Mouse (Mus musculus): Measurements from ENCODE around the gene Gmfg. TPM values are rescaled to one million over a fixed set of nuclear protein-coding genes. Genes with fewer than 3 reads are reported as not detected.
A peak's percentile ranks its signal among the peaks of the same experiment; 100 is the strongest.

Gmfg gene
- polyA plus RNA-seq (2016; fragmentation: Nextera tagmentation; extraction: Ambion mirVana) = 6.8 and 7.7 TPM in 2 replicates

- Histone ChIP-seq H3K4me1 (peaks cover 36% of the 10 kb centered on the region), H3K4me3 (peak within 1 kb of the TSS; percentile 96), H3K27ac (peak within 1 kb of the TSS; percentile 88), H3K9me3 (replicated peaks) (no peaks in the 10 kb centered on the region), H3K27me3 (ENCODE audit: low read depth, poor library complexity, severe bottlenecking) (no peaks in the 10 kb centered on the region), H3K36me3 (peaks cover 23% of the 10 kb centered on the region)
- WGBS = 5% methylated on average over 16 of the region's 16 CpGs
- peak; percentile 77 for DNase-seq (ENCODE audit: low spot score)
These were observed at the start of gene Gmfg for GRCm38 (mm10) chr7:28436932-28437570. Gene Gmfg (plus strand): TSS chr7:28437447.

- Histone ChIP-seq H3K36me3 (peaks cover 65% of the 10 kb centered on the region), H3K4me3 (no peak overlapping the region)
These were observed 46.9 kb upstream of the Gmfg start for GRCm38 (mm10) chr7:28390331-28390730.

GRCm38 (mm10) chr7:28392429-28393271 is 44.6 kb upstream of the Gmfg start, which contains the start of the genes Med29 and Paf1:
Gene Med29 (minus strand): TSS chr7:28392708.
Gene Paf1 (plus strand): TSS chr7:28392951.
- Histone ChIP-seq H3K4me3 (peak within 1 kb of the TSS; percentile 97), H3K36me3 (peaks cover 65% of the 10 kb centered on the region)

More at GRCm38 (mm10) chr7:28390331-28390730, 46.9 kb upstream of the Gmfg start:
- H3K9me3 ChIP-seq (replicated peaks) = no peaks in the 10 kb centered on the region
- H3K27me3 ChIP-seq (ENCODE audit: low read depth, poor library complexity, severe bottlenecking) = no peaks in the 10 kb centered on the region
- H3K27ac ChIP-seq = no peak overlapping the region
- WGBS = 98% methylated on average over 3 of the region's 3 CpGs
- H3K4me1 ChIP-seq = peaks cover 27% of the 10 kb centered on the region
- no peak for DNase-seq (ENCODE audit: low spot score)

GRCm38 (mm10) chr7:28393272-28393951 is 43.8 kb upstream of the Gmfg start:
- H3K27ac ChIP-seq = peak overlapping the region; percentile 86
- H3K9me3 ChIP-seq (replicated peaks) = no peaks in the 10 kb centered on the region
- peaks cover 17% of the 10 kb centered on the region for H3K4me1 ChIP-seq
- peak overlapping the region; percentile 97 for H3K4me3 ChIP-seq
- H3K36me3 ChIP-seq = peaks cover 65% of the 10 kb centered on the region
- DNase-seq (ENCODE audit: low spot score) = no peak
- H3K27me3 ChIP-seq (ENCODE audit: low read depth, poor library complexity, severe bottlenecking) = no peaks in the 10 kb centered on the region
- WGBS = 5% methylated on average over 22 of the region's 22 CpGs

More at GRCm38 (mm10) chr7:28392429-28393271, 44.6 kb upstream of the Gmfg start, which contains the start of the genes Med29 and Paf1:
- peak; percentile 90 for DNase-seq (ENCODE audit: low spot score)
- Histone ChIP-seq H3K4me1 (peaks cover 17% of the 10 kb centered on the region), H3K27me3 (ENCODE audit: low read depth, poor library complexity, severe bottlenecking) (no peaks in the 10 kb centered on the region), H3K27ac (peak within 1 kb of the TSS; percentile 87), H3K9me3 (replicated peaks) (no peaks in the 10 kb centered on the region)
- under 1% methylated on average over 58 of the region's 58 CpGs for WGBS

GRCm38 (mm10) chr7:28395425-28395824 is 41.8 kb upstream of the Gmfg start:
- Histone ChIP-seq H3K4me3 (no peak overlapping the region), H3K27ac (no peak overlapping the region), H3K4me1 (peaks cover 17% of the 10 kb centered on the region), H3K36me3 (peaks cover 65% of the 10 kb centered on the region), H3K27me3 (ENCODE audit: low read depth, poor library complexity, severe bottlenecking) (no peaks in the 10 kb centered on the region), H3K9me3 (replicated peaks) (no peaks in the 10 kb centered on the region)
- WGBS = 94% methylated on average over 4 of the region's 4 CpGs
- no peak for DNase-seq (ENCODE audit: low spot score)

- Histone ChIP-seq H3K4me3 (no peak overlapping the region), H3K4me1 (peaks cover 10% of the 10 kb centered on the region), H3K36me3 (peaks cover 86% of the 10 kb centered on the region), H3K9me3 (replicated peaks) (no peaks in the 10 kb centered on the region), H3K27me3 (ENCODE audit: low read depth, poor library complexity, severe bottlenecking) (no peaks in the 10 kb centered on the region), H3K27ac (no peak overlapping the region)
- WGBS = 72% methylated on average over 3 of the region's 3 CpGs
- no peak for DNase-seq (ENCODE audit: low spot score)
These were observed 39.2 kb upstream of the Gmfg start for GRCm38 (mm10) chr7:28398000-28398399.

- no peaks in the 10 kb centered on the region for H3K9me3 ChIP-seq (replicated peaks)
These were observed 38.4 kb upstream of the Gmfg start for GRCm38 (mm10) chr7:28398696-28399340.

GRCm38 (mm10) chr7:28401030-28401429 is 36.2 kb upstream of the Gmfg start:
- Histone ChIP-seq H3K4me1 (no peaks in the 10 kb centered on the region), H3K27ac (no peak overlapping the region), H3K27me3 (ENCODE audit: low read depth, poor library complexity, severe bottlenecking) (no peaks in the 10 kb centered on the region), H3K4me3 (no peak overlapping the region), H3K36me3 (peaks cover 98% of the 10 kb centered on the region), H3K9me3 (replicated peaks) (no peaks in the 10 kb centered on the region)
- 87% methylated on average over 1 of the region's 1 CpGs for WGBS
- no peak for DNase-seq (ENCODE audit: low spot score)

More at GRCm38 (mm10) chr7:28398696-28399340, 38.4 kb upstream of the Gmfg start:
- H3K27me3 ChIP-seq (ENCODE audit: low read depth, poor library complexity, severe bottlenecking) = no peaks in the 10 kb centered on the region
- H3K36me3 ChIP-seq = peaks cover 94% of the 10 kb centered on the region
- H3K4me1 ChIP-seq = peaks cover 2% of the 10 kb centered on the region
- H3K4me3 ChIP-seq = no peak overlapping the region
- no peak for DNase-seq (ENCODE audit: low spot score)
- WGBS = 90% methylated on average over 10 of the region's 10 CpGs
- no peak overlapping the region for H3K27ac ChIP-seq

- Histone ChIP-seq H3K27ac (no peak overlapping the region), H3K27me3 (ENCODE audit: low read depth, poor library complexity, severe bottlenecking) (no peaks in the 10 kb centered on the region), H3K9me3 (replicated peaks) (no peaks in the 10 kb centered on the region), H3K4me3 (no peak overlapping the region), H3K36me3 (peaks cover 98% of the 10 kb centered on the region), H3K4me1 (no peaks in the 10 kb centered on the region)
- WGBS = 81% methylated on average over 3 of the region's 3 CpGs
- DNase-seq (ENCODE audit: low spot score) = no peak
These were observed 35.3 kb upstream of the Gmfg start for GRCm38 (mm10) chr7:28401942-28402341.

GRCm38 (mm10) chr7:28410841-28411475 is 26.3 kb upstream of the Gmfg start:
- Histone ChIP-seq H3K27me3 (ENCODE audit: low read depth, poor library complexity, severe bottlenecking) (no peaks in the 10 kb centered on the region), H3K27ac (no peak overlapping the region), H3K9me3 (replicated peaks) (no peaks in the 10 kb centered on the region), H3K36me3 (peaks cover 97% of the 10 kb centered on the region), H3K4me3 (no peak overlapping the region), H3K4me1 (no peaks in the 10 kb centered on the region)
- DNase-seq (ENCODE audit: low spot score) = no peak
- 92% methylated on average over 3 of the region's 3 CpGs for WGBS

GRCm38 (mm10) chr7:28412826-28413225 is 24.4 kb upstream of the Gmfg start:
- WGBS = 92% methylated on average over 4 of the region's 4 CpGs
- H3K36me3 ChIP-seq = peaks cover 97% of the 10 kb centered on the region
- no peaks in the 10 kb centered on the region for H3K4me1 ChIP-seq
- no peak overlapping the region for H3K27ac ChIP-seq
- H3K9me3 ChIP-seq (replicated peaks) = no peaks in the 10 kb centered on the region
- DNase-seq (ENCODE audit: low spot score) = no peak
- no peaks in the 10 kb centered on the region for H3K27me3 ChIP-seq (ENCODE audit: low read depth, poor library complexity, severe bottlenecking)
- H3K4me3 ChIP-seq = no peak overlapping the region

GRCm38 (mm10) chr7:28417368-28417767 is 19.9 kb upstream of the Gmfg start:
- no peak for DNase-seq (ENCODE audit: low spot score)
- Histone ChIP-seq H3K4me3 (no peak overlapping the region), H3K27ac (no peak overlapping the region), H3K36me3 (peaks cover 99% of the 10 kb centered on the region), H3K27me3 (ENCODE audit: low read depth, poor library complexity, severe bottlenecking) (no peaks in the 10 kb centered on the region), H3K4me1 (no peaks in the 10 kb centered on the region), H3K9me3 (replicated peaks) (no peaks in the 10 kb centered on the region)
